Mouse (Mus musculus) B cell, adult 2 months (primary cell): ENCODE results near the gene Elac2.

Experiments used
- DNase-seq, 2 experiments: peaks; one replicate each; pipeline ENCODE4 v3.0.0; 2022

The Elac2 gene

GRCm38 (mm10) chr11:64978720-64979488, at the start of gene Elac2:
Gene Elac2, plus strand, starts transcription at chr11:64979038.
- DNase-seq: peak; percentile 95

GRCm38 (mm10) chr11:64929130-64929529, 49.7 kb upstream of the Elac2 start:
- DNase-seq: no peak

- no peak for DNase-seq
Measured at GRCm38 (mm10) chr11:64931060-64931770, 47.6 kb upstream of the Elac2 start.

- no peak for DNase-seq
Measured at GRCm38 (mm10) chr11:64937226-64937625, 41.6 kb upstream of the Elac2 start.

GRCm38 (mm10) chr11:64941193-64941592, 37.6 kb upstream of the Elac2 start:
- DNase-seq: no peak

GRCm38 (mm10) chr11:64949782-64950181, 29.1 kb upstream of the Elac2 start:
- DNase-seq: no peak

GRCm38 (mm10) chr11:64956962-64957729, 21.7 kb upstream of the Elac2 start:
- no peak for DNase-seq

- no peak for DNase-seq
Measured at GRCm38 (mm10) chr11:64962629-64963028, 16.2 kb upstream of the Elac2 start.

- DNase-seq: peak; percentile 27 to 36
Measured at GRCm38 (mm10) chr11:64968507-64968906, 10.3 kb upstream of the Elac2 start.

GRCm38 (mm10) chr11:64968939-64969342, 9.9 kb upstream of the Elac2 start:
- DNase-seq: no peak

GRCm38 (mm10) chr11:64971471-64971988, 7.3 kb upstream of the Elac2 start:
- no peak for DNase-seq

GRCm38 (mm10) chr11:64972418-64972817, 6.4 kb upstream of the Elac2 start:
- DNase-seq: no peak

- DNase-seq: no peak
Measured at GRCm38 (mm10) chr11:64979489-64979845, 629 bp downstream of the Elac2 start.

- no peak for DNase-seq
Measured at GRCm38 (mm10) chr11:64988556-64988955, 9.7 kb downstream of the Elac2 start.

GRCm38 (mm10) chr11:64998439-64998838, 19.6 kb downstream of the Elac2 start:
- no peak for DNase-seq

- DNase-seq: no peak
Measured at GRCm38 (mm10) chr11:64999685-65000084, 20.8 kb downstream of the Elac2 start.

GRCm38 (mm10) chr11:65001729-65002128, 22.9 kb downstream of the Elac2 start:
- no peak for DNase-seq

- DNase-seq: no peak
Measured at GRCm38 (mm10) chr11:65003611-65004010, 24.8 kb downstream of the Elac2 start.

GRCm38 (mm10) chr11:65004836-65005235, 26.0 kb downstream of the Elac2 start:
- DNase-seq: no peak

- no peak for DNase-seq
Measured at GRCm38 (mm10) chr11:65006047-65006446, 27.2 kb downstream of the Elac2 start.

- DNase-seq: no peak
Measured at GRCm38 (mm10) chr11:65013906-65014305, 35.1 kb downstream of the Elac2 start.

- DNase-seq: no peak
Measured at GRCm38 (mm10) chr11:65016754-65017153, 37.9 kb downstream of the Elac2 start.

GRCm38 (mm10) chr11:65020744-65021143, 41.9 kb downstream of the Elac2 start:
- no peak for DNase-seq
